Mouse (Mus musculus) embryonic facial prominence, embryonic 11.5 days (tissue): Measurements from ENCODE around the gene Cobll1. TPM values are rescaled to one million over a fixed set of nuclear protein-coding genes. Genes with fewer than 3 reads are reported as not detected.

Source experiments
- ATAC-seq: fragments of 200-750 bp; cut with Nextera tagmentation; replicated peaks from 2 replicates; pipeline ENCODE4 v1.8.0; 2017; ENCODE audit warnings: low read depth; ENCODE audit not compliant: insufficient number of reproducible peaks, low FRiP score, low TSS enrichment
- DNase-seq: peaks from one replicate; pipeline ENCODE4 v3.0.0-alpha.2; 2015; ENCODE audit warnings: low spot score
- H3K27ac ChIP-seq: fragments of 300-500 bp; sonication (generic); replicated peaks from 2 replicates; pipeline ENCODE4 v1.5.1; 2014; ENCODE audit warnings: mild to moderate bottlenecking, low read depth, low read length, control low read depth
- H3K27me3 ChIP-seq: fragments of 300-500 bp; sonication (generic); 2 replicates; pipeline ENCODE4 v1.6.1; 2014; ENCODE audit warnings: mild to moderate bottlenecking, low read length, moderate library complexity, mixed read lengths; ENCODE audit not compliant: control insufficient read depth, insufficient read depth
- H3K36me3 ChIP-seq: fragments of 300-500 bp; sonication (generic); replicated peaks from 2 replicates; pipeline ENCODE4 v1.6.1; 2014; ENCODE audit warnings: low read depth, mild to moderate bottlenecking, low read length, moderate library complexity, mixed read lengths; ENCODE audit not compliant: control insufficient read depth, insufficient read depth
- H3K4me1 ChIP-seq: fragments of 300-500 bp; sonication (generic); 2 replicates; pipeline ENCODE4 v1.6.1; 2014; ENCODE audit warnings: low read length, mixed read lengths; ENCODE audit not compliant: control insufficient read depth, insufficient read depth
- H3K4me2 ChIP-seq: fragments of 300-500 bp; sonication (generic); 2 replicates; pipeline ENCODE4 v1.6.1; 2014; ENCODE audit warnings: low read depth, mild to moderate bottlenecking, control low read depth, low read length, moderate library complexity
- H3K4me3 ChIP-seq: fragments of 300-500 bp; sonication (generic); 2 replicates; pipeline ENCODE4 v1.5.1; 2014; ENCODE audit warnings: low read depth, low read length, control low read depth
- H3K9ac ChIP-seq: fragments of 300-500 bp; sonication (generic); replicated peaks from 2 replicates; pipeline ENCODE4 v1.6.1; 2014; ENCODE audit warnings: mild to moderate bottlenecking, control low read depth, low read length
- H3K9me3 ChIP-seq: fragments of 300-500 bp; sonication (generic); replicated peaks from 2 replicates; pipeline ENCODE4 v1.6.1; 2016; ENCODE audit warnings: mild to moderate bottlenecking, low read length, inconsistent platforms, mixed read lengths; ENCODE audit not compliant: control insufficient read depth
- WGBS: fragments of 180-500 bp; shearing (Covaris S2); extraction: QIAGEN DNeasy Blood & Tissue Kit; methylation state at CpG from one replicate; pipeline ENCODE4 v1.1.7; 2014; 5-methylcytosine and 5-hydroxymethylcytosine counted together
- polyA plus RNA-seq: library from polyadenylated mRNA; unstranded; fragments of >200 nt; fragmentation: Nextera tagmentation; extraction: Ambion mirVana; gene quantifications from 2 replicates; pipeline ENCODE4 v1.2.1, GENCODE M21; 2014

Gene Cobll1
- polyA plus RNA-seq, 1 experiment from 2014 or later = 2.2 TPM

- Histone ChIP-seq H3K27ac (no peak overlapping the region), H3K4me2 (no peak overlapping the region), H3K9ac (no peak overlapping the region), H3K27me3 (no peaks in the 10 kb centered on the region), H3K9me3 (no peaks in the 10 kb centered on the region), H3K36me3 (no peaks in the 10 kb centered on the region), H3K4me1 (no peaks in the 10 kb centered on the region), H3K4me3 (no peak overlapping the region)
- DNase-seq = no peak
- WGBS = 74% methylated on average over 11 of the region's 11 CpGs
- no peak for ATAC-seq
Observed at GRCm38 (mm10) chr2:65219375-65220135, 19.6 kb downstream of the Cobll1 start.

- no peaks in the 10 kb centered on the region for H3K9me3 ChIP-seq
- H3K9ac ChIP-seq = no peak overlapping the region
- ATAC-seq (no peak), DNase-seq (no peak)
- H3K27me3 ChIP-seq = no peaks in the 10 kb centered on the region
- H3K4me3 ChIP-seq = no peak overlapping the region
- H3K36me3 ChIP-seq = no peaks in the 10 kb centered on the region
- H3K27ac ChIP-seq = no peak overlapping the region
- no peaks in the 10 kb centered on the region for H3K4me1 ChIP-seq
- no peak overlapping the region for H3K4me2 ChIP-seq
- 91% methylated on average over 9 of the region's 9 CpGs for WGBS
Observed at GRCm38 (mm10) chr2:65218318-65218717, 20.9 kb downstream of the Cobll1 start.

GRCm38 (mm10) chr2:65217677-65218076, 21.5 kb downstream of the Cobll1 start:
- Histone ChIP-seq H3K4me2 (no peak overlapping the region), H3K27ac (no peak overlapping the region), H3K9ac (no peak overlapping the region), H3K27me3 (no peaks in the 10 kb centered on the region), H3K4me1 (no peaks in the 10 kb centered on the region), H3K9me3 (no peaks in the 10 kb centered on the region), H3K36me3 (no peaks in the 10 kb centered on the region), H3K4me3 (no peak overlapping the region)
- WGBS = 91% methylated on average over 6 of the region's 6 CpGs
- ATAC-seq = no peak
- DNase-seq = no peak

- Histone ChIP-seq H3K27ac (no peak overlapping the region), H3K4me1 (no peaks in the 10 kb centered on the region), H3K27me3 (no peaks in the 10 kb centered on the region), H3K4me2 (no peak overlapping the region), H3K9me3 (no peaks in the 10 kb centered on the region), H3K9ac (no peak overlapping the region), H3K36me3 (no peaks in the 10 kb centered on the region), H3K4me3 (no peak overlapping the region)
- no peak for DNase-seq
- ATAC-seq = no peak
Observed at GRCm38 (mm10) chr2:65216163-65216562, 23.0 kb downstream of the Cobll1 start.

GRCm38 (mm10) chr2:65214556-65214955, 24.6 kb downstream of the Cobll1 start:
- Histone ChIP-seq H3K9me3 (no peaks in the 10 kb centered on the region), H3K4me1 (no peaks in the 10 kb centered on the region), H3K4me3 (no peak overlapping the region), H3K27me3 (no peaks in the 10 kb centered on the region), H3K9ac (no peak overlapping the region), H3K4me2 (no peak overlapping the region), H3K36me3 (no peaks in the 10 kb centered on the region), H3K27ac (no peak overlapping the region)
- ATAC-seq = no peak
- DNase-seq = no peak
- 94% methylated on average over 1 of the region's 1 CpGs for WGBS

- no peaks in the 10 kb centered on the region for H3K27me3 ChIP-seq
- DNase-seq (no peak), ATAC-seq (no peak)
- H3K4me3 ChIP-seq = no peak overlapping the region
- H3K27ac ChIP-seq = no peak overlapping the region
- H3K9ac ChIP-seq = no peak overlapping the region
- H3K4me2 ChIP-seq = no peak overlapping the region
- no peaks in the 10 kb centered on the region for H3K4me1 ChIP-seq
- H3K36me3 ChIP-seq = no peaks in the 10 kb centered on the region
- H3K9me3 ChIP-seq = no peaks in the 10 kb centered on the region
- 88% methylated on average over 3 of the region's 3 CpGs for WGBS
Observed at GRCm38 (mm10) chr2:65213675-65214074, 25.5 kb downstream of the Cobll1 start.

GRCm38 (mm10) chr2:65211620-65212019, 27.6 kb downstream of the Cobll1 start:
- no peak overlapping the region for H3K4me2 ChIP-seq
- DNase-seq (no peak), ATAC-seq (no peak)
- H3K4me1 ChIP-seq = no peaks in the 10 kb centered on the region
- H3K27ac ChIP-seq = no peak overlapping the region
- no peaks in the 10 kb centered on the region for H3K27me3 ChIP-seq
- H3K4me3 ChIP-seq = no peak overlapping the region
- no peaks in the 10 kb centered on the region for H3K9me3 ChIP-seq
- WGBS = 81% methylated on average over 3 of the region's 3 CpGs
- H3K9ac ChIP-seq = no peak overlapping the region
- no peaks in the 10 kb centered on the region for H3K36me3 ChIP-seq

GRCm38 (mm10) chr2:65207750-65208149, 31.5 kb downstream of the Cobll1 start:
- Histone ChIP-seq H3K4me3 (no peak overlapping the region), H3K9me3 (no peaks in the 10 kb centered on the region), H3K27ac (no peak overlapping the region), H3K4me2 (no peak overlapping the region), H3K4me1 (no peaks in the 10 kb centered on the region), H3K27me3 (no peaks in the 10 kb centered on the region), H3K36me3 (no peaks in the 10 kb centered on the region), H3K9ac (no peak overlapping the region)
- DNase-seq = no peak
- WGBS = 90% methylated on average over 2 of the region's 2 CpGs
- ATAC-seq = no peak
